Mouse (Mus musculus) forebrain, embryonic 13.5 days (tissue): ENCODE results near the gene Nell2. TPM values are rescaled to one million over a fixed set of nuclear protein-coding genes. Genes with fewer than 3 reads are reported as not detected.

Experiments used
- ATAC-seq: fragments of 200-750 bp; cut with Nextera tagmentation; 2 replicates; pipeline ENCODE4 v1.8.0; 2017
- H3K27ac ChIP-seq: fragments of 300-500 bp; sonication (generic); 2 replicates; pipeline ENCODE4 v1.5.1; 2015; ENCODE audit warnings: inconsistent platforms, mild to moderate bottlenecking, moderate library complexity
- H3K27me3 ChIP-seq: fragments of 300-500 bp; sonication (generic); 2 replicates; pipeline ENCODE4 v1.6.1; 2015; ENCODE audit warnings: mild to moderate bottlenecking, inconsistent platforms
- H3K36me3 ChIP-seq: fragments of 300-500 bp; sonication (generic); 2 replicates; pipeline ENCODE4 v1.6.1; 2015; ENCODE audit warnings: mild to moderate bottlenecking, inconsistent platforms; ENCODE audit not compliant: poor library complexity, severe bottlenecking
- H3K4me1 ChIP-seq: fragments of 300-500 bp; sonication (generic); 2 replicates; pipeline ENCODE4 v1.6.1; 2015; ENCODE audit warnings: inconsistent platforms
- H3K4me2 ChIP-seq: fragments of 300-500 bp; sonication (generic); 2 replicates; pipeline ENCODE4 v1.6.1; 2015; ENCODE audit warnings: inconsistent platforms, mild to moderate bottlenecking, moderate library complexity
- H3K4me3 ChIP-seq: fragments of 300-500 bp; sonication (generic); 2 replicates; pipeline ENCODE4 v1.5.1; 2015; ENCODE audit warnings: mild to moderate bottlenecking, inconsistent platforms
- H3K9ac ChIP-seq: fragments of 300-500 bp; sonication (generic); 2 replicates; pipeline ENCODE4 v1.6.1; 2015; ENCODE audit warnings: mild to moderate bottlenecking, inconsistent platforms
- H3K9me3 ChIP-seq: fragments of 300-500 bp; sonication (generic); replicated peaks from 2 replicates; pipeline ENCODE4 v1.6.1; 2016; ENCODE audit warnings: inconsistent platforms
- WGBS: fragments of 180-500 bp; shearing (Covaris S2); methylation state at CpG from one replicate; pipeline ENCODE4 v1.1.7; 2015; 5-methylcytosine and 5-hydroxymethylcytosine counted together
- polyA plus RNA-seq: library from polyadenylated mRNA; unstranded; fragments of >200 nt; fragmentation: Nextera tagmentation; extraction: Ambion mirVana; gene quantifications from 2 replicates; pipeline ENCODE4 v1.2.1, GENCODE M21; 2015

The Nell2 gene
- polyA plus RNA-seq, 1 experiment from 2014 or later: 124 TPM

DNA sequence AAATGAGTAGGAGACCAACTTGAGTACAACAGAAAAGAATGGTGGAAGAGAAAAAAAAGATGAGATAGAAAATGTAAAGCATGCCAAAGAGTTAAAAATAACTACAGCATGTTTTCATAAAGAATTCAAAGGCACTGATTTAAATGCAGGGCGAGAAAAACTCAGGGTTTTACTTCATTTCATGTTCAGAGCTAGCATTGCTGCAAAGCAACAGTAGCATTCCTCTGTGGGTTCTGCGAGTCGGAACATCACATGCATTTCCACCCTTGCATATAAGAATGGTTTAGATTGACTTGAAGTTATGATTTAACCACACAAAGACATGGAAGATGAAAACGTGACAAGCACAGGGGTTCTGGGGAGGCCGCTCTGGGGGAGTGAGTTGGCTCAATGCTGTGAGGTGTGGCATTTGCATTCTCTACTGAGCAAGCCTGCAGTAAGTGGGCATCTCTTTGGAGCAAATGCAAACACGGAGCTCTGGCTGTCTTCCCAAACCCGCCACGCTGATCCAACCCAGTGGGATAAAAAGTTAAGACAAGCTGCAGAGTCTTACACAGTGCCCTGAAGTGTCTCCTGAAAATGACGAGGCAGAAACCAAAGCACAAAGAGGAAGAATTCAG is 334.6 kb downstream of the Nell2 start:
- Histone ChIP-seq H3K36me3 (no peaks in the 10 kb centered on the region), H3K9me3 (no peaks in the 10 kb centered on the region), H3K4me1 (peaks cover 15% of the 10 kb centered on the region; the same call in 1 of the 2 replicates), H3K9ac (no peak overlapping the region), H3K27ac (no peak overlapping the region; the same call in 1 of the 2 replicates), H3K27me3 (no peaks in the 10 kb centered on the region), H3K4me2 (no peak overlapping the region), H3K4me3 (no peak overlapping the region)
- 58% methylated on average over 9 of the region's 9 CpGs for WGBS
- ATAC-seq: no peak

DNA sequence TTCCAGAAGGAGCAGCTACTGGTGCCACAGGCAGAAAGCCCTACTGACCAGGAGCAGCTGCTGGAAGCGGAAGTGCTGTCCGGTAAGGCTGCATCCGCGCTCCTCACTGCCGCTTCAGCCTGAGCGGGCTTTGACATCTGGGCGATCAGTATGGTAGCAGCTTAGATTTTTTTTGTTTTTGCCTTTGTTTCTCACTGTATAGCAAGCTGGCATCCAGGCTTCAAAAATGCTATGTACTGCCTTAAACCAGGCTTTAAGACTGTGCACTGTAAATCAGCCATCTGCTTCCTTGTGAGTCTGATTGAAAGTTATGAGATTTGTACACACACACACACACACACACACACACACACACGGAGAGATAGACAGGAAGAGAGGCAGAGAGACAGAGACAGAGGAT is 335.4 kb downstream of the Nell2 start:
- 85% methylated on average over 8 of the region's 8 CpGs for WGBS
- H3K27me3 ChIP-seq: no peaks in the 10 kb centered on the region
- H3K9ac ChIP-seq: no peak overlapping the region
- no peaks in the 10 kb centered on the region for H3K9me3 ChIP-seq
- H3K4me1 ChIP-seq: peaks cover 15% of the 10 kb centered on the region; the same call in 1 of the 2 replicates
- ATAC-seq: peak; percentile 51; the same call in 1 of the 2 replicates
- no peaks in the 10 kb centered on the region for H3K36me3 ChIP-seq
- no peak overlapping the region for H3K4me3 ChIP-seq
- no peak overlapping the region for H3K4me2 ChIP-seq
- peak overlapping the region; percentile 66 for H3K27ac ChIP-seq

DNA sequence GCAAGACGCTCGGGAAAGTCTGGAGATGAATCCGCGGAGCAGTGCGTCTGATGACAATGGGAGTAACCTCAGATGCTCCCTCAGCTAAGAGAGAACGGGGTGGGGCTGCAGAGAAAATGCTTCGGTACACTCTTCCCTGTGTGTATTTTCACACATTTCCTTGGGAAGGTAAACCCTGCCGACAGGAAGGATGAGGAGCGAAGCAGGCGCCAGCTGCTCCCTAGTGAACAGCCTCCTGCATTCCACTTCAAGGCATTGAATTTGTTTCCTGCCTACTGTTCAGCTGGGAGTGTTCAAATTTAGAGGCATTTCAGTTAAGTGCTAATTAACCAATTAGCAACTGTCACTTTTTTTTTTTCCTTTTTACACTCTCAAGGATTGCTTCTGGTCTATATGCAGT is 342.1 kb downstream of the Nell2 start:
- peak; percentile 90 for ATAC-seq
- Histone ChIP-seq H3K9me3 (no peaks in the 10 kb centered on the region), H3K4me1 (peaks cover 27% of the 10 kb centered on the region), H3K27me3 (no peaks in the 10 kb centered on the region), H3K4me2 (peak overlapping the region; percentile 28), H3K36me3 (no peaks in the 10 kb centered on the region), H3K4me3 (no peak overlapping the region), H3K9ac (no peak overlapping the region), H3K27ac (peak overlapping the region; percentile 65)
- 49% methylated on average over 10 of the region's 10 CpGs for WGBS

DNA sequence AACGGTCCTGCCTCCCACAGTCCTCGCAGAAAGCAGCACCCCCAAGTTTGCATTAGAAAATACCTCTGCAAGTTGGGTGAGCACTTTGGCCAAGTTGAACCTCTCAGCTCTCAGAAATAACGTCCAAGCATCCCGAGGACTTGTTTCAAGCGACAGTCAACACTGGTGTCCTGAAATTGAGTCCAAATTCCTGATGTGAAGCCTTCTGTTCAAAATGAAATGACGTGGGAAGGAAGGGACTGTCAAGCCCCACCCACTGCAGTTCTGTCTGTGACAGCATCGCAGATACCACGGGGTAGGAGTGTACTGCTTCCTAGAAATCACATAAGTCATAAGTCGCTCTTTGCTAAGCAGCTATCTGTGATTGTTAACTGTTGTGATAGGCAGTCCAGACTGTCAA is 342.9 kb downstream of the Nell2 start:
- 0 out of 2 replicates have a peak, but pooled peaks have one; percentile 34 for ATAC-seq
- H3K9me3 ChIP-seq: no peaks in the 10 kb centered on the region
- H3K27ac ChIP-seq: peak overlapping the region; percentile 65; the same call in 1 of the 2 replicates
- H3K27me3 ChIP-seq: no peaks in the 10 kb centered on the region
- no peak overlapping the region for H3K4me2 ChIP-seq
- no peak overlapping the region for H3K4me3 ChIP-seq
- H3K36me3 ChIP-seq: no peaks in the 10 kb centered on the region
- 52% methylated on average over 9 of the region's 9 CpGs for WGBS
- peaks cover 27% of the 10 kb centered on the region for H3K4me1 ChIP-seq
- H3K9ac ChIP-seq: no peak overlapping the region

DNA sequence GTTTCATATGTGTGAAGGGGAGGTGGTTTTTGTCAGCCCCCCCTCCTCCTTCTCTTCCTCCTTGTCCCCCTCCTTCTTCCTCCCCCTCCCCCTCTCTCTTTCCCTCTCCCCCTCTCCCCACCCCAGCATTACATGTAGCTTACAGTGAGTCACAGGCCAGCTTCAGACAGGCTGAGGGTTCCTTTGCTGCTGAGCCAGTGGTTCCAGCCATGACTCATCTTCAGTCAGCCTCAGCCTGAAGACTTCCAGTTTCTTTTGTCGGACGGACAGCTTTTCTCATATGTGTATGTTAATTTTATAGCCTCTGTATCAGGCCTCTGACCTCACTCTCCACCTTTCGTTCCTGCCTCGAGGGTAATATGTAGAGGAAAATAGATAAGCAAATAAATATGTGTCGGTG is 344.9 kb downstream of the Nell2 start:
- Histone ChIP-seq H3K27ac (no peak overlapping the region), H3K4me3 (no peak overlapping the region), H3K4me1 (peaks cover 27% of the 10 kb centered on the region), H3K27me3 (no peaks in the 10 kb centered on the region), H3K36me3 (no peaks in the 10 kb centered on the region), H3K9me3 (no peaks in the 10 kb centered on the region), H3K9ac (no peak overlapping the region), H3K4me2 (no peak overlapping the region)
- ATAC-seq: no peak
- WGBS: 89% methylated on average over 5 of the region's 5 CpGs

DNA sequence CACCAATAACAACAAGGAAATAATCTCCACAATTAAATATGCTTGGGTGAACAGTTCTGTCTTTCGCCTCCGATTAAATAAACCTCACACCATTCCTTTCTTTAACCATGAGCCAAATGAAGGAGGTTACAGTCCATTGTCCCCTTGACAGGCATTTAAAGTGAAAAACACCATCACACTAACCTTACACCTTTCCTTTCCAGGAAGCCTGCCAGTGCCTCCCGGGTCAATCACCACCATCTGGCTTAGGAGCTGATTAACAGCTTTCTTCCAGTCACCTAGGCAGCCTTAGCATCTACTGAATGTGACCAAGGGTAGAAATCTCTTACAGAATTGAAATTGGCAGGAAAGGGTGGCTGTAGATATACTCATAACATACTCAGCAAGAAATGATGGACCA is 371.5 kb downstream of the Nell2 start:
- H3K9me3 ChIP-seq: no peaks in the 10 kb centered on the region
- WGBS: 42% methylated on average over 3 of the region's 3 CpGs
- no peak overlapping the region for H3K9ac ChIP-seq
- no peak overlapping the region for H3K4me2 ChIP-seq
- no peaks in the 10 kb centered on the region for H3K36me3 ChIP-seq
- H3K27me3 ChIP-seq: no peaks in the 10 kb centered on the region
- 0 out of 2 replicates have a peak, but pooled peaks have one; percentile 36 for ATAC-seq
- H3K4me3 ChIP-seq: no peak overlapping the region
- no peak overlapping the region for H3K27ac ChIP-seq
- H3K4me1 ChIP-seq: no peaks in the 10 kb centered on the region

DNA sequence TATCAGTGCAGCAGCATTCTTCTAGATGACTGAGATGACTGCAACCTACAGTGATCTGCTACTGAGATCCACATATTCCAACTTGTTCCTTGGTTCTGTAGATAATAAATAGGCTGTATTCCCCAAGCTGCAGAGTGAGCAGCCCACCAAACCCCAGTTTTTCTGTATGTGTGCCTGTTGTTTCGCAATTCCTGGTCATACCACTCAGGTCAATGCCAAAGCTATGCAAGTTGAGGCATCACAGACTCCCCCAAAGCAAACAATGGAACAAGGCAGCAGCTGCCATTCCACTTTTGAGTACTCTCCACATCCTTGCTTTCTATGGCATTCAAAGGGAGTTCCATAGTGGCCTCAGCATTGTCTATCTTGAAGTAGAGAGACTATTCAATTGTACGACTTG is 383.2 kb downstream of the Nell2 start:
- 71% methylated on average over 2 of the region's 2 CpGs for WGBS

DNA sequence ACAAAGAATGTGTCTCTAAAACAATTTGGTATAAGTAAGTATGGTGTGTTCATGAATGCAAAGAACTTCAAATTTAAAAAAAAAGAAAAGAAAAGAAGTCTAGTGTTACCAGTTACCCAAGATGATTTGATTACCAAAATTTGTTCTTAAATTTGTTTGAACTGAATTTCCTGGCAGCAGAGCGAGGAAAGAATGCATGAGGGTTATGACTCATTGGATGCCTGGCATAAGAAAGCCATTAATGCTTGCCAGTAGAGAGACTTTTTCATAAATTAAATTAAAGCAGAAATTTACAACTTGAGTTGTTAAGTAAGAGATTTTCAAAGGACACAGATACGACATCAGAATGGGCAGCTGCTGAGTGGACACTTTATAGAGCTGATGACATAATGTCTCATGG is 384.2 kb downstream of the Nell2 start:
- no peak for ATAC-seq
- 85% methylated on average over 2 of the region's 2 CpGs for WGBS

More for the DNA sequence above, 383.2 kb downstream of the Nell2 start:
- Histone ChIP-seq H3K9ac (no peak overlapping the region), H3K27me3 (no peaks in the 10 kb centered on the region), H3K27ac (no peak overlapping the region), H3K4me1 (no peaks in the 10 kb centered on the region), H3K9me3 (no peaks in the 10 kb centered on the region), H3K4me3 (no peak overlapping the region), H3K36me3 (no peaks in the 10 kb centered on the region), H3K4me2 (no peak overlapping the region)
- no peak for ATAC-seq

DNA sequence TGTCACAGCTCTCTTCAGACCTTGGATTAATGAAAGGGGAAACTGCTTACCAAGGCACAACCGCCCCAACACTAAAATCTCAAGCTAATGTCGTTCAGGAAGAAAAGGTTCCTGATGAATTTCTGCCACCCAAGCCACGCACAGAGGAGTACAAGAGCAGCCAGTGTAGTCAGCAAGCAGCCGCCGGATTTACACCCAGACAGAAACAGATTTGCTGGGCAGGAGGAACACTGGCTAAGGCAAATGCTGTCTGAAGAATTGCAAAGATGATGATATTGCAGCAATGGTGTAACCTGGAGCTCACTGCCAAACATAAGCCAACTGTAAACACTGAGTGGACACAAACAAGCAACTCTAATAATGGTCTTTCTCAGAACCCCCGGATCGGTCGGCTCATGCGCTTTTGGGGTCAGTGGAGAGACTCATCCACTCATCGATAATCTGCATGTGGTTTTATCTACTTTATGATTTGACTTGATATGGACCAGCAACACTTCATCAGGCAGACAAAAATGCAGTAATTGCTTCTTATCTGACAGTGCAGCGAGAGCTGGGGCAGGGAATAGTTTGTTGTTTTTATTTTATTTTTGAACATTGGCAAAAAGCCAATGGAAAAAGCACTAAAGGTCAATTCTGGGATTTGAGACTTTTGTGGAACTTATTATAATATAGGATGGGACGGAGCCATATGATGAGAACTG is 389.5 kb downstream of the Nell2 start:
- Histone ChIP-seq H3K4me3 (no peak overlapping the region), H3K27me3 (no peaks in the 10 kb centered on the region), H3K9me3 (no peaks in the 10 kb centered on the region), H3K36me3 (no peaks in the 10 kb centered on the region), H3K4me1 (peaks cover 14% of the 10 kb centered on the region; the same call in 1 of the 2 replicates), H3K9ac (no peak overlapping the region), H3K27ac (no peak overlapping the region), H3K4me2 (no peak overlapping the region)
- ATAC-seq: no peak
- 84% methylated on average over 12 of the region's 12 CpGs for WGBS

More for the DNA sequence above, 384.2 kb downstream of the Nell2 start:
- no peaks in the 10 kb centered on the region for H3K27me3 ChIP-seq
- no peak overlapping the region for H3K4me3 ChIP-seq
- no peaks in the 10 kb centered on the region for H3K36me3 ChIP-seq
- no peak overlapping the region for H3K4me2 ChIP-seq
- no peak overlapping the region for H3K9ac ChIP-seq
- H3K27ac ChIP-seq: no peak overlapping the region
- H3K9me3 ChIP-seq: no peaks in the 10 kb centered on the region
- H3K4me1 ChIP-seq: no peaks in the 10 kb centered on the region

DNA sequence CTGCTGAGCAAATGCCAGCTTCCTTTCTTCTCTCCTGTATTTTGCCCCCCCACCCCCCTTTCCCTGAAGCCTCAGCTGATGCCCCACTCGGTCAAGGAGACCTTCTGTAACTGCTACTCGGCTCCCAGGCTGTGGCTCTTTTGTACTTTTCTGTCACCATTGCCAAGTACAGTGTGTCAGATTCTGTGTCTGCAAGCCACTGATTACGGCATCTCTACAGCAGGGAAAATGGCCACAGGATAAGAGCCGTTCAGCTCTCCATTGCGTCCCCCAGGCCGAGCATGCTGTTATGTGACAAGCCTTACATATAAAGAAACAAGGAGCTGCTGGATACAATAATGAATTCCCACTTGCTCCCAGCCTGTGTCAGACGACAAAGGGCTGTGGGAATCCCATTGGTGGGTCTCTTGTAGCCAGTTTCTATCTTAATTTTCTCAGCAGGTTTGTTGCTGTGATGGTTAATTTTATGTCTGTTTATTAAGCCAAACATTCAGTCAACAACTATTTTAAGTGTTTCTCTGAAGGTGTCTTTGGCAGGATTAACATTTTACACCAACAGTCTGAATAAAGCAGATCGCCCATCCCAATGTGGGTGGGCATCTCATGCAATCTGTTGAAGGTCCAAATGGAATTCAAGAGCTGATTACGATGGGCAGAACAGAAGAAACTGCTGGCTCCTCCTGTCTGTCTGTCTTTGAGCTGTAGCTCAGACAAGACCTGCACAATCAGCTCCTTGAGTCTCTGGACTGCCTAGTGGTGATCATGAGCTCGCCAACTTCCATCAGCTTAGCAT is 391.1 kb downstream of the Nell2 start:
- H3K27ac ChIP-seq: 0 out of 2 replicates have a peak overlapping the region, but pooled peaks have one; percentile 12
- no peak overlapping the region for H3K4me2 ChIP-seq
- H3K4me3 ChIP-seq: no peak overlapping the region
- no peaks in the 10 kb centered on the region for H3K9me3 ChIP-seq
- no peaks in the 10 kb centered on the region for H3K27me3 ChIP-seq
- 0 out of 2 replicates have a peak, but pooled peaks have one; percentile 51 for ATAC-seq
- H3K9ac ChIP-seq: no peak overlapping the region
- H3K4me1 ChIP-seq: peaks cover 14% of the 10 kb centered on the region; the same call in 1 of the 2 replicates
- H3K36me3 ChIP-seq: no peaks in the 10 kb centered on the region
- 57% methylated on average over 10 of the region's 10 CpGs for WGBS

DNA sequence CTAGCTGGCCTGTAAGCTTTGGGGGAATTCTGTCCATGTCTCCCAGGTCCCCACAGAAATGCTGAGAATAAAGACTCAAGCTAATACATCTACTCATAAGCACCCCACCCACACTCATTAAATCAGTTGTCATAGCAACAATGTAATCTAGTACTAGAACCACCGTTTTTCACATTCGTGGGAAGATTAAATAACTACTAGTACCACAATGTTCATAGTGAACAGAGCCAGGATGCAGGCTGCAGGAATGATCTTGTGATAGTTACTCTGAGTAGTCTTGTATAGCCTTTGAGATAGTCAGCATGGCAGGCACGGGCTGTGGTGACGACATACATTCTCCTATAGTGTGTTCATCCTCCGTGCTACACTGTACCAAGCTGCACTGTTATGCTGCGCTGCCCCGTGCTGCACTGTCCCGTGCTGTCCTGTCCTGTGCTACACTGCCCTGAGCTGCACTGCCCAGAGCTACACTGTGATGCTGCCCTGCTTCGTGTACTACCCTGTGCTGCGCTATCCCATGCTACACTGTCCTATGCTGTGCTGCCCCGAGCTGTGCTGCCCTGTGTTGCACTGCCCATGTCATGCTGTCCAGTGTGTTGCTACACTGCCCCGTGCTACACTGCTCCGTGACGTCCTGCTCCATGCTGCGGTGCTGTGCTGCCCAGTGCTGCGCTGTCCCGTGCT is 392.3 kb downstream of the Nell2 start:
- no peak overlapping the region for H3K4me2 ChIP-seq
- H3K36me3 ChIP-seq: no peaks in the 10 kb centered on the region
- H3K27me3 ChIP-seq: no peaks in the 10 kb centered on the region
- peak; percentile 58 for ATAC-seq
- WGBS: 89% methylated on average over 17 of the region's 17 CpGs
- no peak overlapping the region for H3K4me3 ChIP-seq
- peaks cover 14% of the 10 kb centered on the region; the same call in 1 of the 2 replicates for H3K4me1 ChIP-seq
- no peak overlapping the region for H3K9ac ChIP-seq
- H3K9me3 ChIP-seq: no peaks in the 10 kb centered on the region
- H3K27ac ChIP-seq: no peak overlapping the region
